Comparison of ENCODE assay signal across 8 mouse cellular contexts in genomic region chr2:166179457-166180101, GRCm38 (mm10). TPM values are rescaled to one million over a fixed set of nuclear protein-coding genes. Genes with fewer than 3 reads are reported as not detected.
DNase-seq lines count a peak whose midpoint lies in the region; ATAC-seq lines count a peak whose summit lies in the region.

No protein-coding gene starts in this region.

- H3K36me3 ChIP-seq in heart, embryonic 14.5 days (ENCODE audit: control insufficient read depth, insufficient read depth, low read length), result no peaks in the 10 kb centered on the region
- no peaks in the 10 kb centered on the region for H3K36me3 ChIP-seq in lung, embryonic 16.5 days (ENCODE audit: control insufficient read depth, insufficient read depth, low read length)

- H3K4me3 ChIP-seq in brown adipose tissue, adult 24 weeks (ENCODE audit: insufficient read depth, low read depth, low read length), result no peak overlapping the region
- H3K4me3 ChIP-seq in heart, embryonic 14.5 days (ENCODE audit: control insufficient read depth in 1 of 2, insufficient read depth in 1 of 2, low read depth in 1 of 2, low read length in 2 of 2), result no peak overlapping the region
- H3K4me3 ChIP-seq in lung, embryonic 16.5 days (ENCODE audit: low read length), result no peak overlapping the region

- peak; percentile 32 for DNase-seq in adrenal gland, postnatal 10 days
- no peak for DNase-seq in adrenal gland, postnatal 14 days
- no peak for DNase-seq in B cell, adult 2 months
- DNase-seq in spleen, adult 18-20 months, result no peak

- no peaks in the 10 kb centered on the region for H3K9me3 ChIP-seq in heart, embryonic 14.5 days (ENCODE audit: control insufficient read depth, low read length)
- no peaks in the 10 kb centered on the region for H3K9me3 ChIP-seq in lung, embryonic 16.5 days (ENCODE audit: control insufficient read depth, low read length)

- peaks cover 13% of the 10 kb centered on the region; the same call in 1 of the 2 replicates for H3K4me1 ChIP-seq in brown adipose tissue, adult 24 weeks (ENCODE audit: control insufficient read depth, insufficient read depth, insufficient read length, low read length)
- H3K4me1 ChIP-seq in heart, embryonic 14.5 days (ENCODE audit: control insufficient read depth in 2 of 2, insufficient read depth in 2 of 2, low read length in 2 of 2), result peaks cover 36 to 41% of the 10 kb centered on the region in 2 experiments
- peaks cover 15% of the 10 kb centered on the region for H3K4me1 ChIP-seq in lung, embryonic 16.5 days (replicated peaks; ENCODE audit: control insufficient read depth, insufficient read depth, low read length)

- no peak for ATAC-seq in heart, embryonic 14.5 days (ENCODE audit: insufficient number of reproducible peaks, insufficient read depth, low FRiP score, low read depth)
- no peak for ATAC-seq in lung, embryonic 16.5 days (ENCODE audit: low read depth)
- no peak for ATAC-seq in frontal cortex, adult (ENCODE audit: low TSS enrichment)

- no peaks in the 10 kb centered on the region for H3K27me3 ChIP-seq in heart, embryonic 14.5 days (ENCODE audit: control insufficient read depth, insufficient read depth, low read length)
- no peaks in the 10 kb centered on the region for H3K27me3 ChIP-seq in lung, embryonic 16.5 days (ENCODE audit: control insufficient read depth, insufficient read depth, low read depth, low read length)

- 78% methylated on average over 4 of the region's 4 CpGs for WGBS in heart, embryonic 14.5 days
- WGBS in lung, embryonic 16.5 days, result 72% methylated on average over 4 of the region's 4 CpGs

- H3K4me2 ChIP-seq in heart, embryonic 14.5 days (ENCODE audit: low read length), result no peak overlapping the region
- no peak overlapping the region for H3K4me2 ChIP-seq in lung, embryonic 16.5 days (ENCODE audit: low read depth, low read length)

- peak overlapping the region; percentile 64; the same call in 1 of the 2 replicates for H3K9ac ChIP-seq in heart, embryonic 14.5 days (ENCODE audit: low read length)
- H3K9ac ChIP-seq in lung, embryonic 16.5 days (ENCODE audit: low read length), result no peak overlapping the region

- H3K27ac ChIP-seq in brown adipose tissue, adult 24 weeks (replicated peaks; ENCODE audit: low read depth, low read length), result peak overlapping the region; percentile 70
- peak overlapping the region in 1 of 2 experiments; percentile 79; a peak in 2 of 4 replicates for H3K27ac ChIP-seq in heart, embryonic 14.5 days (replicated peaks in 1 of 2; ENCODE audit: control insufficient read depth in 1 of 2, insufficient read depth in 1 of 2, low read depth in 2 of 2, low read length in 2 of 2)
- H3K27ac ChIP-seq in lung, embryonic 16.5 days (ENCODE audit: low read length), result peak overlapping the region; percentile 47; the same call in 1 of the 2 replicates

RNA-seq across cellular contexts. Expression of gene Sulf2, which starts 24.1 kb away (rescaled TPM):
- 10 to 100 TPM; 54.5 to 62.8 TPM for total RNA-seq in adrenal gland, postnatal 10 days (2021)
- total RNA-seq in adrenal gland, postnatal 14 days (2021), result 60.5 and 60.7 TPM in 2 replicates
- polyA plus RNA-seq in brown adipose tissue, adult 24 weeks (2012; ENCODE audit: insufficient read depth, insufficient read length, missing spikeins), result 40.8 and 47.5 TPM in 2 replicates
- polyA plus RNA-seq in heart, embryonic 14.5 days (2014; fragmentation: Nextera tagmentation; extraction: Ambion mirVana), result 106 and 115 TPM in 2 replicates
- 23.8 and 28.2 TPM in 2 replicates for polyA plus RNA-seq in lung, embryonic 16.5 days (2015; fragmentation: Nextera tagmentation; extraction: Ambion mirVana)
